Comparison of ENCODE assay signal across 27 mouse cellular contexts in genomic region chr1:128580321-128580720, GRCm38 (mm10). TPM values are rescaled to one million over a fixed set of nuclear protein-coding genes. Genes with fewer than 3 reads are reported as not detected.
DNase-seq lines count a peak whose midpoint lies in the region; ATAC-seq and TF ChIP-seq lines count a peak whose summit lies in the region.
"Had no signal": no experiment of that assay in that cellular context is flagged by ENCODE, and none has a peak within 500 bp of the region (broad histone marks: within the 10 kb centered on the region; RNA-seq: fewer than 3 reads in every experiment).

No protein-coding gene starts in this region.

- TF ChIP-seq RAD21 in CH12.LX (IDR thresholded peaks at IDR 0.05; ENCODE audit: low read depth, low read length): no peak

- H3K27ac ChIP-seq in CH12.LX (ENCODE audit: insufficient read depth, low read depth): no peak overlapping the region
- no peak overlapping the region for H3K27ac ChIP-seq in heart, embryonic 15.5 days
- no peak overlapping the region for H3K27ac ChIP-seq in forebrain, embryonic 10.5 days
- H3K27ac ChIP-seq: hindbrain, embryonic 15.5 days; intestine, embryonic 15.5 days; limb, embryonic 13.5 days; liver, embryonic 12.5 days; neural tube, embryonic 15.5 days; stomach, embryonic 15.5 days had no signal

- DNase-seq in cerebellum, postnatal 14 days: peak; percentile 41 to 61
- no peak for DNase-seq in cerebellum, adult 9-11 months
- peak; percentile 57 for DNase-seq in left cerebral cortex, postnatal 4 days
- no peak for DNase-seq in left cerebral cortex, adult 18-20 months (ENCODE audit: low spot score in 2 of 2)
- no peak for DNase-seq in CH12.LX (ENCODE audit: extremely low read depth)
- no peak for DNase-seq in forebrain, embryonic 10.5 days (ENCODE audit: extremely low spot score, low spot score)
- no peak for DNase-seq in adrenal gland, adult 18-20 months (ENCODE audit: low spot score in 2 of 2)
- DNase-seq: adrenal gland, adult 2 months; cerebellum, adult 18-20 months; gastrocnemius, postnatal 36 days; kidney, adult 8-10 months; kidney, postnatal 25 days; layer of hippocampus, postnatal 36 days; lung, adult 18-20 months; right cerebral cortex, adult 18-20 months; right cerebral cortex, postnatal 4 days; thymus, postnatal 36 days had no signal

- H3K4me2 ChIP-seq in CH12.LX (ENCODE audit: insufficient read depth, low read depth, poor library complexity, severe bottlenecking): no peak overlapping the region
- no peak overlapping the region for H3K4me2 ChIP-seq in heart, embryonic 15.5 days
- H3K4me2 ChIP-seq: hindbrain, embryonic 15.5 days; intestine, embryonic 15.5 days; limb, embryonic 13.5 days; liver, embryonic 12.5 days; midbrain, embryonic 11.5 days; neural tube, embryonic 15.5 days; stomach, embryonic 15.5 days had no signal

- H3K79me2 ChIP-seq in CH12.LX (replicated peaks; ENCODE audit: control insufficient read depth, extremely low read depth, insufficient read depth, poor library complexity, severe bottlenecking): no peaks in the 10 kb centered on the region

- 50% methylated on average over 3 of the region's 3 CpGs for WGBS in heart, embryonic 15.5 days
- WGBS in forebrain, embryonic 10.5 days: 91% methylated on average over 3 of the region's 3 CpGs

- no peaks in the 10 kb centered on the region for H3K27me3 ChIP-seq in CH12.LX (replicated peaks)
- H3K27me3 ChIP-seq in heart, embryonic 15.5 days: no peaks in the 10 kb centered on the region
- H3K27me3 ChIP-seq in forebrain, embryonic 10.5 days (ENCODE audit: poor library complexity, severe bottlenecking): peaks cover 17% of the 10 kb centered on the region
- H3K27me3 ChIP-seq: hindbrain, embryonic 15.5 days; intestine, embryonic 15.5 days; limb, embryonic 13.5 days; liver, embryonic 12.5 days; neural tube, embryonic 15.5 days; Patski; stomach, embryonic 15.5 days had no signal

- dilution Hi-C loops in CH12.LX (cut with MboI; ENCODE audit: extremely low pct_ligation_motif_present, extremely low pct_unique_long_range_greater_than_20kb, low sequenced_read_pairs): no loop called here

- in situ Hi-C loops in CH12.LX (cut with MboI; ENCODE audit: low pct_ligation_motif_present, low pct_unique_long_range_greater_than_20kb, low sequenced_read_pairs): loop anchor here (10.0 kb wide), 2 partner anchors 46 to 216 kb away; no protein-coding TSS in a partner anchor

- H3K36me3 ChIP-seq in CH12.LX (replicated peaks in 1 of 2; ENCODE audit: control insufficient read depth in 1 of 2, insufficient read depth in 1 of 2, low read length in 1 of 2): no peaks in the 10 kb centered on the region
- no peaks in the 10 kb centered on the region for H3K36me3 ChIP-seq in heart, embryonic 15.5 days
- H3K36me3 ChIP-seq in forebrain, embryonic 10.5 days (replicated peaks): no peaks in the 10 kb centered on the region
- H3K36me3 ChIP-seq: hindbrain, embryonic 15.5 days; intestine, embryonic 15.5 days; limb, embryonic 13.5 days; liver, embryonic 12.5 days; neural tube, embryonic 15.5 days; stomach, embryonic 15.5 days had no signal

- no peak for TF ChIP-seq POLR2A in CH12.LX (IDR thresholded peaks at IDR 0.05; ENCODE audit: low read depth, low read length)

- peaks cover 8% of the 10 kb centered on the region for H3K9me3 ChIP-seq in CH12.LX (replicated peaks; ENCODE audit: low read length)
- H3K9me3 ChIP-seq in heart, embryonic 15.5 days (replicated peaks): no peaks in the 10 kb centered on the region
- no peaks in the 10 kb centered on the region; the same call in 1 of the 2 replicates for H3K9me3 ChIP-seq in forebrain, embryonic 10.5 days
- H3K9me3 ChIP-seq: hindbrain, embryonic 15.5 days; intestine, embryonic 15.5 days; limb, embryonic 13.5 days; liver, embryonic 12.5 days; neural tube, embryonic 15.5 days; stomach, embryonic 15.5 days had no signal

- intact Hi-C loops in left cerebral cortex, postnatal 4 days (cut with DNase I): loop anchor here (10.0 kb wide), 1 partner anchor 106 kb away; no protein-coding TSS in a partner anchor

- H3K4me3 ChIP-seq in CH12.LX (replicated peaks in 1 of 3; ENCODE audit: low read depth in 2 of 3, low read length in 2 of 3, poor library complexity in 1 of 3): no peak overlapping the region
- H3K4me3 ChIP-seq in heart, embryonic 15.5 days: no peak overlapping the region
- no peak overlapping the region for H3K4me3 ChIP-seq in forebrain, embryonic 10.5 days
- H3K4me3 ChIP-seq: hindbrain, embryonic 15.5 days; intestine, embryonic 15.5 days; limb, embryonic 13.5 days; liver, embryonic 12.5 days; neural tube, embryonic 15.5 days; stomach, embryonic 15.5 days had no signal

- no peak overlapping the region for H3K9ac ChIP-seq in CH12.LX (ENCODE audit: insufficient read depth, low read depth)
- H3K9ac ChIP-seq in heart, embryonic 15.5 days: no peak overlapping the region
- H3K9ac ChIP-seq: hindbrain, embryonic 15.5 days; intestine, embryonic 15.5 days; limb, embryonic 13.5 days; liver, embryonic 12.5 days; neural tube, embryonic 15.5 days; stomach, embryonic 15.5 days had no signal

- TF ChIP-seq EP300 in CH12.LX (IDR thresholded peaks at IDR 0.05; ENCODE audit: low read length): peak; percentile 15; the same call in 1 of the 2 replicates

- no peak for TF ChIP-seq CTCF in CH12.LX (conservative IDR thresholded peaks at IDR 0.05 in 1 of 2, IDR thresholded peaks at IDR 0.05 in 1 of 2; ENCODE audit: low read depth in 2 of 2, low read length in 2 of 2)

- ATAC-seq in heart, embryonic 15.5 days (replicated peaks; ENCODE audit: insufficient number of reproducible peaks, insufficient read depth, low FRiP score, low read depth): peak; percentile 67; the same call in 1 of the 2 replicates
- ATAC-seq: CD4-positive, CD25-positive, alpha-beta regulatory T cell, adult 4 months; intestine, embryonic 15.5 days; liver, embryonic 12.5 days; Patski had no signal

- peaks cover 6 to 24% of the 10 kb centered on the region in 2 experiments; a peak in 2 of 4 replicates for H3K4me1 ChIP-seq in CH12.LX (ENCODE audit: control insufficient read depth in 1 of 2, insufficient read depth in 2 of 2)
- no peaks in the 10 kb centered on the region for H3K4me1 ChIP-seq in heart, embryonic 15.5 days (replicated peaks)
- peaks cover 35% of the 10 kb centered on the region for H3K4me1 ChIP-seq in forebrain, embryonic 10.5 days
- H3K4me1 ChIP-seq: intestine, embryonic 15.5 days; limb, embryonic 13.5 days; liver, embryonic 12.5 days; stomach, embryonic 15.5 days had no signal

TF ChIP-seq in CH12.LX, 34 proteins besides CTCF, POLR2A, EP300 and RAD21:
- TF ChIP-seq IRF4 (IDR thresholded peaks at IDR 0.05; ENCODE audit: low read depth, low read length): no peak

RNA-seq across cellular contexts. Expression of gene Cxcr4, which starts 11.8 kb away (rescaled TPM):
- 10 to 100 TPM; 22.5 to 23.7 TPM for total RNA-seq in left cerebral cortex, postnatal 4 days (2021)
- 1 to 10 TPM; 1.5 to 1.7 TPM for total RNA-seq in left cerebral cortex, adult 18-20 months (2021)
- total RNA-seq in CH12.LX (2012; rRNA removed): 156 and 169 TPM in 2 replicates
- total RNA-seq in CH12.LX (2014; rRNA removed): 86.6 and 102 TPM in 2 replicates
- 80.3 and 80.6 TPM in 2 replicates for polyA plus RNA-seq in CH12.LX (2012; ENCODE audit: insufficient read length, low read depth)
- polyA plus RNA-seq in heart, embryonic 15.5 days (2015; fragmentation: Nextera tagmentation; extraction: Ambion mirVana): 2.2 and 3.5 TPM in 2 replicates
- 6.6 and 7.9 TPM in 2 replicates for polyA plus RNA-seq in forebrain, embryonic 10.5 days (2016; fragmentation: Nextera tagmentation; extraction: Ambion mirVana)
- total RNA-seq in adrenal gland, adult 18-20 months (2021): 10 to 100 TPM; 13.9 to 28.3 TPM

Comparison
In these comparisons a context has a peak if more than half of its experiments do, and no peak if none do; other contexts are left out.
1. DNase-seq: peak in cerebellum, postnatal 14 days (2 of 2) and left cerebral cortex, postnatal 4 days (single experiment); none in cerebellum, adult 9-11 months (single experiment), left cerebral cortex, adult 18-20 months (0 of 2), CH12.LX (single experiment), forebrain, embryonic 10.5 days (single experiment) and adrenal gland, adult 18-20 months (0 of 2).
2. RNA of gene Cxcr4, which starts 11.8 kb away (total RNA-seq): 86.6 to 169 TPM in CH12.LX, 13.9 to 28.3 TPM in adrenal gland, adult 18-20 months and 22.5 to 23.7 TPM in left cerebral cortex, postnatal 4 days; 1.5 to 1.7 TPM in left cerebral cortex, adult 18-20 months; every median in the first group is over 4 times any median in the second.